Mouse (Mus musculus) E14TG2a.4 (cell line): Measurements from ENCODE around the gene Dnah3.

Experiments
- CTCF ChIP-seq: conservative IDR thresholded peaks from 2 replicates; pipeline ENCODE4 v1.5.1; 2014; ENCODE audit warnings: low read length
- NANOG ChIP-seq: IDR thresholded peaks from 2 replicates; pipeline ENCODE4 v1.6.1; 2014; ENCODE audit warnings: borderline replicate concordance, low read length, mixed read lengths
- POU5F1 ChIP-seq: IDR thresholded peaks from 2 replicates; pipeline ENCODE4 v1.6.1; 2014; ENCODE audit warnings: low read length, borderline replicate concordance

DNA sequence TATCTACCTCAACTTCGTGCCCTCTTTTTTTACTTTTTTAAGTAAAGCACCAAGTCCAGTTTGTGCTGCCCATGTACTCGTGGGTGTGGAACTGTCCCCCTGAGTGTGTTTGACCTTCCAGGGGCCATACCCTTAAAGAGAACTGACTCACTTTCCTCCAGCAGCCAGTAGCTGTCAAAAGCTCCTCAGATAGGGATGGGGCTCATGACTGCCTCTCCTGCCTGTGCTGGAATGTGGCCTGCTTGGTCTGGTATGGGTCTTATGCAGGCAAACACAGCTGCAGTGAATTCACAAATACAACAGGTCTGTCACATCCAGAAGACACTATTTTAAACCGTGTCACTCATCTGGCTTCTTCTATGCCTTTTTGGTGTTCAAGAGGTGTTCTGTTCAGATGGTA lies 183.4 kb downstream of the Dnah3 start:
- TF ChIP-seq CTCF = no peak
- TF ChIP-seq NANOG = no peak
- no peak for TF ChIP-seq POU5F1
